Mouse (Mus musculus) ES-Bruce4 (cell line): ENCODE data around the gene Hnrnpul1. TPM values are rescaled to one million over a fixed set of nuclear protein-coding genes. Genes with fewer than 3 reads are reported as not detected.

Experiments used
- H3K27ac ChIP-seq: 2 replicates; pipeline ENCODE4 v1.5.1; 2012; ENCODE audit warnings: low read length, inconsistent platforms; ENCODE audit not compliant: insufficient read depth
- H3K27me3 ChIP-seq: 2 replicates; pipeline ENCODE4 v1.6.1; 2012; ENCODE audit warnings: mild to moderate bottlenecking, low read length, inconsistent platforms; ENCODE audit not compliant: control insufficient read depth, poor library complexity, insufficient read depth, severe bottlenecking
- H3K36me3 ChIP-seq: 2 replicates; pipeline ENCODE4 v1.6.1; 2012; ENCODE audit warnings: inconsistent platforms, mild to moderate bottlenecking, low read length, moderate library complexity; ENCODE audit not compliant: control insufficient read depth, poor library complexity, insufficient read depth, severe bottlenecking
- H3K4me1 ChIP-seq: one replicate; pipeline ENCODE4 v1.8.1; 2011; ENCODE audit warnings: low read length; ENCODE audit not compliant: control insufficient read depth, insufficient read depth
- H3K4me3 ChIP-seq: 2 replicates; pipeline ENCODE4 v1.5.1; 2011; ENCODE audit warnings: low read depth, mild to moderate bottlenecking, low read length
- H3K9ac ChIP-seq: 2 replicates; pipeline ENCODE4 v1.6.1; 2012; ENCODE audit warnings: low read depth, mild to moderate bottlenecking, inconsistent platforms; ENCODE audit not compliant: poor library complexity, severe bottlenecking
- H3K9me3 ChIP-seq: replicated peaks from 2 replicates; pipeline ENCODE4 v1.6.1; 2012; ENCODE audit warnings: mild to moderate bottlenecking, low read length, inconsistent platforms; ENCODE audit not compliant: control insufficient read depth, poor library complexity, insufficient read depth, severe bottlenecking
- CTCF ChIP-seq: IDR thresholded peaks from one replicate; pipeline ENCODE4 v1.8.1; 2011; ENCODE audit warnings: low read depth, low read length
- EP300 ChIP-seq: IDR thresholded peaks from 2 replicates; pipeline ENCODE4 v1.6.1; 2011; ENCODE audit warnings: low read depth, low read length; ENCODE audit not compliant: insufficient read depth
- POLR2A ChIP-seq: IDR thresholded peaks from one replicate; pipeline ENCODE4 v1.8.1; 2011; ENCODE audit warnings: low read length; ENCODE audit not compliant: insufficient read depth
- polyA plus RNA-seq: library from polyadenylated mRNA; stranded (reverse); fragments of >200 nt; gene quantifications from 2 replicates; pipeline ENCODE4 v1.2.4, GENCODE M21; 2011; ENCODE audit warnings: low read depth; ENCODE audit not compliant: missing spikeins, insufficient read depth, insufficient read length

Gene Hnrnpul1
- polyA plus RNA-seq, 1 experiment = 155 TPM

DNA sequence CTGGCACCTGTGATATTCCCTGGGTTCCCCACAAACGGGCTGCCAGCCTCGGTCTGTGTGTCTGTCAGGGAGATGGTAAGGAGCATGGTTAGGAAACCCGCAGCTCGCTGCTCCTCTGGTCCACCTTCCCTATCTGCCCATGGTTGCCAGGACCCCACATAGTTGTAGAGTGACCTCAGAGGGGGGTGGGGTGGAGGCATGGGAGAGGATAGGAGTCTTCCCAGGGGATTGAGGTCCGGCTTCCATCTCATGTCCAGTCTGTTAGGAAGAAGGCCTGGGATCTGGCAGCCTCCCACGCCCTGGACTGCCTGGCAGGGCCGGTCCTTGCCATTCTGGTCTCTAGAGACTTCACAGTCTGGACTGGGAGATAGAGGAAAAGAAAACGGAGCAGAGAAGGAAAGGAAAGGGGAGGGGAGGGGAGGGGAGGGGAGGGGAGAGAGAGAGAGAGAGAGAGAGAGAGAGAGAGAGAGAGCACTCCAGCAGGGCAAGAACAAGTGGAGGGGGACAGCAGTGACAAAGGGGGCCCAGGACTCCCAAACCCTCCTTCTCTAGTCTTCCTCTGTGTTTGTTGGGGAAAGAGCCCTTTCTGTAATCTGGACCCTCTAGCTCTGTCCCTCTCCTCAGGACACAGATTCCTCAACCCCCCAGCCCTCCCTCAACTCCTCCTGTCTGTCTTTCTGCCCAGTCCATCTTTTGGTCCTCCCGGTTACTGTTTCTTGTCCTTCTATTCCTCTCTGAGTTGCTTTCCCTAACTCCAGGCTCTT is 33.1 kb upstream of the Hnrnpul1 start:
- Histone ChIP-seq H3K4me3 (no peak overlapping the region), H3K36me3 (no peaks in the 10 kb centered on the region), H3K4me1 (no peaks in the 10 kb centered on the region), H3K9ac (peak overlapping the region; percentile 11), H3K9me3 (no peaks in the 10 kb centered on the region), H3K27me3 (no peaks in the 10 kb centered on the region), H3K27ac (no peak overlapping the region)
- no peak for TF ChIP-seq POLR2A
- TF ChIP-seq CTCF = no peak
- no peak for TF ChIP-seq EP300

DNA sequence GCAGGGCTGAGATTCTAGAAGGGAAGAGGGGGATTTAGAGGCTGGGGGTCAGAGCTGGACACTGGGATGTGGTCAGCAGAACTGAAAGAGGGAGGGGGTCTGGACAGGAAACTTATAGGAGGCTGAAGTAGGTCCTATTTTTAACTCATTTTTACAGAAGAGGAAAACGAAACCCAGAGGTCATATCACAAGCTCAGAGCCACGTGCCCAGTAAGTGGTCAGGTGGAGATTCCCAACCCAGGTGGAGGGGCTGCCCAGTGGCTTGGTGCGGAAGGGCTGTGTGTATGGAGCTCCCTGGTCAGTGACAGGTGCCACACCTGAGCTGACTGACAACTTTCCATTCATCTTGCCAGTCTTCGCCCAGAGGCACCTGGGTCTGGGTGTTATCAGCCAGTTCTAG is 32.4 kb upstream of the Hnrnpul1 start:
- H3K4me3 ChIP-seq = no peak overlapping the region
- no peak overlapping the region for H3K9ac ChIP-seq
- peaks cover 2% of the 10 kb centered on the region for H3K4me1 ChIP-seq
- no peak overlapping the region for H3K27ac ChIP-seq
- H3K9me3 ChIP-seq = no peaks in the 10 kb centered on the region
- no peaks in the 10 kb centered on the region for H3K36me3 ChIP-seq
- TF ChIP-seq EP300 (no peak), CTCF (no peak), POLR2A (no peak)
- no peaks in the 10 kb centered on the region for H3K27me3 ChIP-seq

DNA sequence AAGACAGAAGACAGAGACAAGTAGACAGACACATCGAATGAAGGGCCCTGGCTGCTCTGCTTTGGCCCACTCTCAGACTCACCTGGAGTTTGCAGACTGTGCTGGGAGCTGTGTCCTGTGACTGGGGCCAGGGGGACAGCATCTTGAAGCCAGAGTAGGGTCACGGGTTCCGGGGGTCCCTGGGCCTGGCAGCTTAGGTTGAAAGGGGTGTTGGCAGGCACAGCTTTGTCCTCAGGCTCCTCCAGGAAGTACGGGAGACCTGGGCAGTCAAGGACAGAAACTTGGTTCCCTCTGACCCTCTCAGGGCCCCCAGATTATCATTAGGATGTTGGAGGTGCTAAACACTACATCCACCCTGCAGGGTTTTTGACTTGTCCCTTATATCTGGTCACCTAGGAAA is 31.2 kb upstream of the Hnrnpul1 start:
- no peak overlapping the region for H3K27ac ChIP-seq
- H3K9me3 ChIP-seq = no peaks in the 10 kb centered on the region
- H3K4me3 ChIP-seq = no peak overlapping the region
- H3K9ac ChIP-seq = no peak overlapping the region
- no peaks in the 10 kb centered on the region for H3K27me3 ChIP-seq
- H3K4me1 ChIP-seq = peaks cover 2% of the 10 kb centered on the region
- H3K36me3 ChIP-seq = no peaks in the 10 kb centered on the region
- TF ChIP-seq EP300 (no peak), POLR2A (no peak), CTCF (no peak)

DNA sequence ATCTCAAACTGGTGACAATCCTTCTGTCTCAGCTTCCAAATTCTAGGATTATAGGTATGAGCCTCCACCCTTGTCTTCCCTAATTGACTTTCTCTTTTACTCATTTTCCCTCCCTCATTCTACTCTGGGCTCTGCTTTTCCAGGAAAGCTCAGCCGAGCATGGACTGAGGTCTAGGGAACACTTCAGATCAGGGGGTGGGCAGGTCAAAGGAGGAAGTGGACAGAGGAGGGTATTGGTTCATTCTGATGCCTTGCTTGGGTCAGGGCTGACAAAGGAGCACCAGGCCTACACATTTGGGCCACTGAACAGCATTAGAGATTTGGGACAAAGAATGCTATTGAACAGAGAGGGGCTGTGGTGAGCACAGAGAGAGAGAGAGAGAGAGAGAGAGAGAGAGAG is 30.3 kb upstream of the Hnrnpul1 start:
- no peak for TF ChIP-seq EP300
- no peak for TF ChIP-seq POLR2A
- TF ChIP-seq CTCF = no peak
- Histone ChIP-seq H3K4me1 (peaks cover 2% of the 10 kb centered on the region), H3K9ac (no peak overlapping the region), H3K36me3 (no peaks in the 10 kb centered on the region), H3K27ac (no peak overlapping the region), H3K27me3 (no peaks in the 10 kb centered on the region), H3K9me3 (no peaks in the 10 kb centered on the region), H3K4me3 (no peak overlapping the region)

DNA sequence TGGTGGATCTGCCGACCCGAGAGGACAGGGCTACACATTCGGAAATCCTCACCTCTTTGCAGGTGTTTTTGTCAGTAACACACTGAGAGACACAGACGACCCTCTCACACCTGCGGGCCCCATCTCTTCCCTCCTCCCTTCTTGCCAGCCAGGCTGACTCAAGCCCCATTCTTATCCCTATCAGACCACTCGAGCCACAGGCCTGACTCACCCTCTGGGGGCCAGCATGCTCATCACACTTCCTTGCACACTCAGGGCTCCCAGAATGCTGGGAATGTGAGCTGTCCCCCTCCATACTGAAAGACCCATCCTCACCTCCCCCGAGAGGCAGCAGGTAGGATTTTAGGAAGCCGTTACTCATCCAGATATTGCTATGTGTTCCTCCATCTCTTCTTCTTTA is 29.2 kb upstream of the Hnrnpul1 start:
- TF ChIP-seq CTCF = no peak
- TF ChIP-seq EP300 = no peak
- no peak for TF ChIP-seq POLR2A
- Histone ChIP-seq H3K9ac (no peak overlapping the region), H3K4me1 (peaks cover 2% of the 10 kb centered on the region), H3K27ac (no peak overlapping the region), H3K36me3 (no peaks in the 10 kb centered on the region), H3K4me3 (no peak overlapping the region), H3K9me3 (no peaks in the 10 kb centered on the region), H3K27me3 (no peaks in the 10 kb centered on the region)

DNA sequence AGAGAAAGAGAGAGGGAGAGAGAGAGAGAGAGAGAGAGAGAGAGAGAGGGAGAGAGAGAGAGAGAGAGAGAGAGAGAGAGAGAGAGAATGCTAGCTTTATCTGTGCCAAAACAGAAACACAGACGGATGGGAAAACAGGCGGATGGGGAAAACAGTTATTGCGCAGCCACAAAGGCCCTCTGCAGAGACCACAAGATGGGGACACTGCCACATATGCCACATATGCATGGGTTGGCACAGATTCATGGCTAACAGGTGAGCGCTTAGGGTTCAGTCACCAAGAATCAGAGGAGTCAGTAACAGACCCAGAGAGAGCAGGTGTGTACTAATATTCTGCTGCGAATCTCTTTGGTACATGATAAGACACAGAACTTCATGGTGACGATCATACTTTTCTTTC is 28.2 kb upstream of the Hnrnpul1 start:
- Histone ChIP-seq H3K4me3 (no peak overlapping the region), H3K9ac (no peak overlapping the region), H3K9me3 (no peaks in the 10 kb centered on the region), H3K27me3 (no peaks in the 10 kb centered on the region), H3K36me3 (no peaks in the 10 kb centered on the region), H3K4me1 (peaks cover 2% of the 10 kb centered on the region), H3K27ac (no peak overlapping the region)
- no peak for TF ChIP-seq EP300
- TF ChIP-seq CTCF = no peak
- no peak for TF ChIP-seq POLR2A
